Mouse (Mus musculus) cerebellum, postnatal 10 days (tissue): ENCODE data around the gene Gmds.
A peak's percentile ranks its signal among the peaks of the same experiment; 100 is the strongest.

Source experiments
- DNase-seq, 2 experiments: peaks; one replicate each; pipeline ENCODE4 v3.0.0; 2021; ENCODE audit warnings: mixed read lengths in 2 of 2

Gmds gene

GRCm38 (mm10) chr13:31809701-31810100, 528.8 kb downstream of the Gmds start:
- DNase-seq: no peak

GRCm38 (mm10) chr13:31808804-31809420, 529.6 kb downstream of the Gmds start:
- DNase-seq: no peak

GRCm38 (mm10) chr13:31808116-31808803, 530.3 kb downstream of the Gmds start:
- DNase-seq: peak; percentile 44 to 53

GRCm38 (mm10) chr13:31807736-31808115, 530.8 kb downstream of the Gmds start:
- no peak for DNase-seq

GRCm38 (mm10) chr13:31806890-31807735, 531.4 kb downstream of the Gmds start:
- DNase-seq: peak; percentile 44 to 57

- peak; percentile 71 to 76 for DNase-seq
These were observed 532.1 kb downstream of the Gmds start, which contains the start of gene Foxc1 for GRCm38 (mm10) chr13:31806428-31806832. Gene Foxc1, plus strand, starts transcription at chr13:31806633.

- no peak for DNase-seq
These were observed 532.6 kb downstream of the Gmds start for GRCm38 (mm10) chr13:31805831-31806427.

- DNase-seq: no peak
These were observed 534.0 kb downstream of the Gmds start for GRCm38 (mm10) chr13:31804571-31804970.

GRCm38 (mm10) chr13:31803166-31804093, 535.1 kb downstream of the Gmds start:
- DNase-seq: peak in 1 of 2 experiments; percentile 36

- no peak for DNase-seq
These were observed 536.1 kb downstream of the Gmds start for GRCm38 (mm10) chr13:31802447-31802846.

- DNase-seq: peak in 1 of 2 experiments; percentile 30
These were observed 536.7 kb downstream of the Gmds start for GRCm38 (mm10) chr13:31801703-31802305.

- peak; percentile 94 to 95 for DNase-seq
These were observed 537.7 kb downstream of the Gmds start for GRCm38 (mm10) chr13:31800581-31801576.

GRCm38 (mm10) chr13:31798075-31798474, 540.5 kb downstream of the Gmds start:
- no peak for DNase-seq

- DNase-seq: peak; percentile 57 to 60
These were observed 541.2 kb downstream of the Gmds start for GRCm38 (mm10) chr13:31797346-31797745.

- no peak for DNase-seq
These were observed 545.4 kb downstream of the Gmds start for GRCm38 (mm10) chr13:31793163-31793562.

GRCm38 (mm10) chr13:31792480-31793132, 545.9 kb downstream of the Gmds start:
- DNase-seq: peak; percentile 81 to 83

- DNase-seq: no peak
These were observed 553.8 kb downstream of the Gmds start for GRCm38 (mm10) chr13:31784757-31785156.

- no peak for DNase-seq
These were observed 556.5 kb downstream of the Gmds start for GRCm38 (mm10) chr13:31782063-31782462.

- DNase-seq: no peak
These were observed 558.2 kb downstream of the Gmds start for GRCm38 (mm10) chr13:31780299-31780698.
